ENCODE assay signal across 8 mouse cellular contexts in genomic region chr7:35686756-35687155, GRCm38 (mm10). TPM values are rescaled to one million over a fixed set of nuclear protein-coding genes. Genes with fewer than 3 reads are reported as not detected.
A peak's percentile ranks its signal among the peaks of the same experiment; 100 is the strongest.
DNase-seq lines count a peak whose midpoint lies in the region; ATAC-seq lines count a peak whose summit lies in the region.

No protein-coding gene starts in this region.

- H3K36me3 ChIP-seq in forebrain, embryonic 13.5 days (ENCODE audit: poor library complexity, severe bottlenecking) = peaks cover 21% of the 10 kb centered on the region

- H3K27me3 ChIP-seq in forebrain, embryonic 13.5 days = no peaks in the 10 kb centered on the region

- peaks cover 71% of the 10 kb centered on the region for H3K4me1 ChIP-seq in forebrain, embryonic 13.5 days

- H3K4me2 ChIP-seq in forebrain, embryonic 13.5 days = no peak overlapping the region

- H3K27ac ChIP-seq in forebrain, embryonic 13.5 days = no peak overlapping the region

- H3K4me3 ChIP-seq in forebrain, embryonic 13.5 days = no peak overlapping the region

- WGBS in forebrain, embryonic 13.5 days = 30% methylated on average over 13 of the region's 13 CpGs

- DNase-seq in NIH3T3 (ENCODE audit: low read depth) = peak; percentile 73
- peak; percentile 31 for DNase-seq in c-Kit-positive CD71-positive TER-119-negative erythroid progenitor cells, embryonic 14.5 days (ENCODE audit: low read depth)
- DNase-seq in heart, postnatal 4 days = peak; percentile 68
- peak; percentile 62 to 73 for DNase-seq in layer of hippocampus, postnatal 10 days (ENCODE audit: low spot score in 2 of 2)
- peak; percentile 47 for DNase-seq in lung, postnatal 25 days (ENCODE audit: low spot score)
- peak; percentile 72 for DNase-seq in right cerebral cortex, postnatal 4 days

- peaks cover under 1% of the 10 kb centered on the region; the same call in 1 of the 2 replicates for H3K9me3 ChIP-seq in forebrain, embryonic 13.5 days (replicated peaks)

- no peak for ATAC-seq in forebrain, embryonic 13.5 days
- ATAC-seq in monocyte, adult 5-6 weeks (replicated peaks; ENCODE audit: insufficient number of reproducible peaks, low FRiP score, low TSS enrichment, poor library complexity, severe bottlenecking) = no peak

- 0 out of 2 replicates have a peak overlapping the region, but pooled peaks have one; percentile 6 for H3K9ac ChIP-seq in forebrain, embryonic 13.5 days

RNA-seq across cellular contexts. Expression of gene Pdcd5, which starts 39.4 kb away (rescaled TPM):
- 254 and 267 TPM in 2 replicates for polyA plus RNA-seq in forebrain, embryonic 13.5 days (2015; fragmentation: Nextera tagmentation; extraction: Ambion mirVana)
- total RNA-seq in heart, postnatal 4 days (2021) = 100 to 1,000 TPM; 130 to 142 TPM
- 10 to 100 TPM; 96.9 to 98.5 TPM for total RNA-seq in layer of hippocampus, postnatal 10 days (2021)
- 74.9 to 102 TPM (median 79.3 TPM) in 3 replicates for total RNA-seq in monocyte, adult 5-6 weeks (2017)
